Comparison of ENCODE assay signal across 11 mouse cellular contexts in genomic region chr1:165682056-165682853, GRCm38 (mm10). TPM values are rescaled to one million over a fixed set of nuclear protein-coding genes. Genes with fewer than 3 reads are reported as not detected.
DNase-seq lines count a peak whose midpoint lies in the region; ATAC-seq and TF ChIP-seq lines count a peak whose summit lies in the region.
"Had no signal": no experiment of that assay in that cellular context is flagged by ENCODE, and none has a peak within 500 bp of the region (broad histone marks: within the 10 kb centered on the region; RNA-seq: fewer than 3 reads in every experiment).

No protein-coding gene starts in this region.

- H3K4me3 ChIP-seq in gastrocnemius, adult 2 months: peak overlapping the region; percentile 60
- H3K4me3 ChIP-seq in liver, embryonic 12.5 days: no peak overlapping the region
- no peak overlapping the region for H3K4me3 ChIP-seq in liver, embryonic 11.5 days (ENCODE audit: low read depth, low read length)
- H3K4me3 ChIP-seq in heart, embryonic 16.5 days (ENCODE audit: low read length): no peak overlapping the region

- H3K36me3 ChIP-seq in liver, embryonic 12.5 days: peaks cover 5% of the 10 kb centered on the region; the same call in 1 of the 2 replicates
- no peaks in the 10 kb centered on the region for H3K36me3 ChIP-seq in liver, embryonic 11.5 days (ENCODE audit: control insufficient read depth, insufficient read depth, low read length)
- H3K36me3 ChIP-seq in heart, embryonic 16.5 days (ENCODE audit: control insufficient read depth, insufficient read depth): peaks cover 8% of the 10 kb centered on the region

- H3K4me1 ChIP-seq in liver, embryonic 12.5 days: peaks cover 18% of the 10 kb centered on the region
- H3K4me1 ChIP-seq in liver, embryonic 11.5 days (replicated peaks; ENCODE audit: control insufficient read depth, insufficient read depth, low read length): peaks cover 10% of the 10 kb centered on the region; the same call in 1 of the 2 replicates
- peaks cover 86% of the 10 kb centered on the region for H3K4me1 ChIP-seq in heart, embryonic 16.5 days (ENCODE audit: control insufficient read depth, insufficient read depth, low read length)

- ATAC-seq in liver, embryonic 12.5 days: peak; percentile 18; the same call in 1 of the 2 replicates
- ATAC-seq in liver, embryonic 11.5 days (replicated peaks; ENCODE audit: low FRiP score): no peak
- no peak for ATAC-seq in heart, embryonic 16.5 days (replicated peaks; ENCODE audit: extremely low read depth, insufficient read depth, low FRiP score)
- ATAC-seq: intestine, postnatal 0 days had no signal

- TF ChIP-seq CTCF in gastrocnemius, adult 2 months (IDR thresholded peaks at IDR 0.05): no peak

- intact Hi-C loops in gastrocnemius, adult 2 months (cut with DNase I): no loop called here
- intact Hi-C loops in gastrocnemius, postnatal 14 days (cut with DNase I; ENCODE audit: low total_unique reads): no loop called here
- intact Hi-C loops in gastrocnemius, postnatal 36 days (cut with DNase I): no loop called here

- H3K4me2 ChIP-seq in liver, embryonic 12.5 days: no peak overlapping the region
- no peak overlapping the region for H3K4me2 ChIP-seq in liver, embryonic 11.5 days
- peak overlapping the region; percentile 10; the same call in 1 of the 2 replicates for H3K4me2 ChIP-seq in heart, embryonic 16.5 days (ENCODE audit: low read depth, low read length)

- peak overlapping the region; percentile 94 for H3K27ac ChIP-seq in gastrocnemius, adult 2 months
- no peak overlapping the region for H3K27ac ChIP-seq in liver, embryonic 12.5 days
- no peak overlapping the region for H3K27ac ChIP-seq in liver, embryonic 11.5 days (ENCODE audit: low read depth, low read length)
- H3K27ac ChIP-seq in heart, embryonic 16.5 days (ENCODE audit: low read length): peak overlapping the region; percentile 37

- WGBS in liver, embryonic 12.5 days (ENCODE audit: insufficient replicate concordance): 55% methylated on average over 18 of the region's 18 CpGs
- WGBS in liver, embryonic 11.5 days: 66% methylated on average over 18 of the region's 18 CpGs
- WGBS in heart, embryonic 16.5 days: 55% methylated on average over 18 of the region's 18 CpGs

- H3K9ac ChIP-seq in liver, embryonic 12.5 days: no peak overlapping the region
- no peak overlapping the region for H3K9ac ChIP-seq in liver, embryonic 11.5 days (ENCODE audit: low read depth, low read length)
- H3K9ac ChIP-seq in heart, embryonic 16.5 days (ENCODE audit: low read length): 0 out of 2 replicates have a peak overlapping the region, but pooled peaks have one; percentile 31

- peak; percentile 63 for DNase-seq in gastrocnemius, adult 2 months
- DNase-seq in gastrocnemius, postnatal 14 days: no peak
- no peak for DNase-seq in liver, embryonic 11.5 days (ENCODE audit: low spot score)
- DNase-seq in lung, postnatal 25 days (ENCODE audit: low spot score): peak; percentile 43
- no peak for DNase-seq in gastrocnemius, postnatal 36 days
- DNase-seq in frontal cortex, postnatal 14 days (ENCODE audit: low spot score in 2 of 2): no peak
- DNase-seq: adrenal gland, postnatal 25 days; cerebellum, postnatal 36 days had no signal

- H3K9me3 ChIP-seq in liver, embryonic 12.5 days (replicated peaks): no peaks in the 10 kb centered on the region
- H3K9me3 ChIP-seq in liver, embryonic 11.5 days (ENCODE audit: control insufficient read depth, low read length): no peaks in the 10 kb centered on the region
- H3K9me3 ChIP-seq in heart, embryonic 16.5 days (replicated peaks; ENCODE audit: control insufficient read depth, low read length): no peaks in the 10 kb centered on the region

- no peaks in the 10 kb centered on the region for H3K27me3 ChIP-seq in liver, embryonic 12.5 days (replicated peaks)
- H3K27me3 ChIP-seq in liver, embryonic 11.5 days (replicated peaks; ENCODE audit: control insufficient read depth, insufficient read depth, low read length): no peaks in the 10 kb centered on the region
- H3K27me3 ChIP-seq in heart, embryonic 16.5 days (ENCODE audit: control insufficient read depth, insufficient read depth, low read length): no peaks in the 10 kb centered on the region

RNA-seq across cellular contexts. Expression of gene Rcsd1, which starts 27.3 kb away (rescaled TPM):
- total RNA-seq in gastrocnemius, adult 2 months (2021): 10 to 100 TPM; 93.3 to 95.0 TPM
- total RNA-seq in gastrocnemius, postnatal 14 days (2021): 100 to 1,000 TPM; 117 to 125 TPM
- 10.7 and 10.8 TPM in 2 replicates for polyA plus RNA-seq in liver, embryonic 12.5 days (2016; fragmentation: Nextera tagmentation; extraction: Ambion mirVana)
- polyA plus RNA-seq in liver, embryonic 11.5 days (2014; fragmentation: Nextera tagmentation; extraction: Ambion mirVana): 13.3 and 17.8 TPM in 2 replicates
- 99.3 and 111 TPM in 2 replicates for polyA plus RNA-seq in heart, embryonic 16.5 days (2015; fragmentation: Nextera tagmentation; extraction: Ambion mirVana)
- total RNA-seq in gastrocnemius, postnatal 36 days (2021): 10 to 100 TPM; 96.2 to 99.4 TPM

RNA-seq across cellular contexts. Expression of gene Mpzl1, which starts 47.9 kb away (rescaled TPM):
- total RNA-seq in gastrocnemius, adult 2 months (2021): 1 to 10 TPM; 7.0 to 8.7 TPM
- total RNA-seq in gastrocnemius, postnatal 14 days (2021): 10 to 100 TPM; 23.8 to 25.6 TPM
- polyA plus RNA-seq in liver, embryonic 12.5 days (2016; fragmentation: Nextera tagmentation; extraction: Ambion mirVana): 49.3 and 50.3 TPM in 2 replicates
- 85.7 and 89.5 TPM in 2 replicates for polyA plus RNA-seq in liver, embryonic 11.5 days (2014; fragmentation: Nextera tagmentation; extraction: Ambion mirVana)
- 95.3 and 104 TPM in 2 replicates for polyA plus RNA-seq in heart, embryonic 16.5 days (2015; fragmentation: Nextera tagmentation; extraction: Ambion mirVana)
- 1 to 10 TPM; 8.6 to 9.1 TPM for total RNA-seq in gastrocnemius, postnatal 36 days (2021)

Comparison
In these comparisons a context has a peak if more than half of its experiments do, and no peak if none do; other contexts are left out.
1. DNase-seq: peak in gastrocnemius, adult 2 months (single experiment) and lung, postnatal 25 days (single experiment); none in gastrocnemius, postnatal 14 days (single experiment), liver, embryonic 11.5 days (single experiment), gastrocnemius, postnatal 36 days (0 of 2) and frontal cortex, postnatal 14 days (0 of 2).
2. H3K27ac ChIP-seq: peak in gastrocnemius, adult 2 months (single experiment) and heart, embryonic 16.5 days (single experiment); none in liver, embryonic 12.5 days (single experiment) and liver, embryonic 11.5 days (single experiment).